Mouse (Mus musculus): ENCODE data around the gene Sco1. TPM values are rescaled to one million over a fixed set of nuclear protein-coding genes. Genes with fewer than 3 reads are reported as not detected.
A peak's percentile ranks its signal among the peaks of the same experiment; 100 is the strongest.
"Not testable (repeated sequence)": the region's sequence is repeated elsewhere in the genome, so short reads cannot be mapped to it uniquely, and the experiment has no call there.

Gene Sco1
- total RNA-seq, 2 experiments from 2014 or later, result 9.9 to 12.0 TPM

- DNase-seq, result no peak
- intact Hi-C loops (cut with DNase I), result no loop called here
Observed at GRCm38 (mm10) chr11:67082793-67083192, 30.3 kb downstream of the Sco1 start.

DNA sequence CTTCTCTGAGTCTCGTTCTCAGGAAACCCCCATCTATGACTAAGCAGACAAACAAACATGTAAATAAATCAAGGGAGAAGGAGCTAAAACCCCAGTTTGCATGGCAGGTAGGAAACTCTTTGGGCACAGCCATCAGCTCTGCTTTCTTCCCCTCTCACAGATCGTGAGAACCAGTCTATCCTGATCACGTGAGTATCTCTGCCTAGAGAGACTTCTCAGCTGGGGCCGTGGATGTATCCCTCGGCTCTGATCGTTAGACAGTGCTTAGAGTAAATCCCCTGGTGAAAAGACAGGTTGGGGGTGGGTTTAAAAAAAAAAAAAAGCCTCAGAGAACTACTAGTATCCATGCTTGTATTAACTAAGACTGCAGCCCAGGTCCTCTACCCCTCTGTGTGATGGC is 30.8 kb downstream of the Sco1 start:
- DNase-seq, result no peak
- intact Hi-C loops (cut with DNase I), result no loop called here

DNA sequence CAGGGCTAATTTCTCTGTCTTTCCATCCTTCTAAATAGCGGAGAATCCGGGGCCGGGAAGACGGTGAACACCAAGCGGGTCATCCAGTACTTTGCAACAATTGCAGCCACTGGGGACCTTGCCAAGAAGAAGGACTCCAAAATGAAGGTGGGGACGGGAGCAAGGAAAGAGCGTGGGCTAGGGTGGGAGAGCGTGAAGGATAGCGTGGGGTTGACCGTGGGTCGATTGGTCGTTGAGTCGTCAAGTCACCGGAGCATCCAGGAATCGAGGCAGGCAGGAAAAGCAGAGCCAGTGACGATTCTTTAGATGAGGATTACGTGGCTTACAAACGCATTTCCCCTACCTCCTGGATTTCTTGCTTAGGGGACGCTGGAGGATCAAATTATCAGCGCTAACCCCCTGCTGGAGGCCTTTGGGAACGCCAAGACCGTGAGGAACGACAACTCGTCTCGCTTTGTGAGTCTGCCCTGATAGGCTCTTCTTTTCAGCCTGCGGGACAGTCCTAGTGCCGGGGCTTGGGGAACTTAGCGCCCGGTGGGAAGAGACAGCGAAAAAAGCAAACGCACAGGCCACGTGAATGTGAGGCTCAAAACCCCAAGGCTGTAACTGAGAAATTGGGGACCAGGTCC is 31.4 kb downstream of the Sco1 start:
- DNase-seq, result no peak
- intact Hi-C loops (cut with DNase I), result loop anchor here (2.0 kb wide), 1 partner anchor 59 kb away; the partner anchor contains the start of gene Tmem220

- DNase-seq, result peak; percentile 78
- intact Hi-C loops (cut with DNase I), result loop anchor here (2.0 to 5.0 kb wide), 2 partner anchors 61 to 178 kb away; partner anchors contain the start of gene Tmem220
Observed at GRCm38 (mm10) chr11:67085489-67085888, 33.0 kb downstream of the Sco1 start.

DNA sequence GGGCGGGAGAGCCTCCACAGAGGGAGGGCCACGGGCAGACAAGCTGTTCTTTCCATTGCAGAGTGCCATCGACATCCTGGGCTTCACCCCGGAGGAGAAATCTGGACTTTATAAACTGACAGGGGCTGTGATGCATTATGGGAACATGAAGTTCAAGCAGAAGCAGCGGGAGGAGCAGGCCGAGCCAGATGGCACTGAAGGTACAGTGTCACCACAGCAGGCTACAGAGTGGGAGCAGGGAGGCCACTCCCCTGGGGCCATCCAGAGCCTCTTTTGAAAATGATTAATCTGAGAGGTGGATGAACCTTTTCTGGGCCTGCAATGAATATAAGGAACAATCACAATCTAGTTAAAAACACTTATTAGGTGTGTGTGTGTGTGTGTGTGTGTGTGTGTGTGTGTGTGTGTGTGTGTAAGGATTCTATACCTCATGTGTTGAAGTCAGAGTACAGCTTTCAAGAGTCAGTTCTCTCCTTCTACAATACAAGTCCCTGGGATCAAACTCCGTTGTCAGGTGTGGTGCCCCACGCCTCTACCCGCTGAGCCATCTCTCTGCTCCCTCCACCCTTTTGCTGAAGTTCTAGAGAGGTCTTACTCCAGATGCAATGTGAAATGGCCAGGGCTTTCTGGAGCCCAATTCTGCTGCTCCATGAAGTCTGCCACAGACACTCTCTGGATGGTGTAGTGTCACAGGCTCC is 34.1 kb downstream of the Sco1 start:
- no peak for DNase-seq
- intact Hi-C loops (cut with DNase I), result loop anchor here (5.0 kb wide), 1 partner anchor 179 kb away; no protein-coding TSS in a partner anchor

DNA sequence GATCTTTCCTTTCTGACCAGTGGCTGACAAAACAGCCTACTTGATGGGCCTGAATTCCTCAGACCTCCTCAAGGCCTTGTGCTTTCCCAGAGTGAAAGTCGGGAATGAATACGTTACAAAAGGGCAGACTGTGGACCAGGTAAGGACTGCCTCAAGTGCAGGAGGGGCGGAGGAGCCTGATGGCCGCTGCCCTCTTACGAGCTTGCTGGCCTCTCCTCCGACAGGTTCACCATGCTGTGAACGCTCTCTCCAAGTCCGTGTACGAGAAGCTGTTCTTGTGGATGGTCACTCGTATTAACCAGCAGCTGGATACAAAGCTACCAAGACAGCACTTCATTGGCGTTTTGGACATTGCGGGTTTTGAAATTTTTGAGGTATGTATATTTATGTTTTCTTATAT is 34.8 kb downstream of the Sco1 start:
- DNase-seq, result no peak
- intact Hi-C loops (cut with DNase I), result loop anchor here (5.0 kb wide), 1 partner anchor 180 kb away; no protein-coding TSS in a partner anchor

DNA sequence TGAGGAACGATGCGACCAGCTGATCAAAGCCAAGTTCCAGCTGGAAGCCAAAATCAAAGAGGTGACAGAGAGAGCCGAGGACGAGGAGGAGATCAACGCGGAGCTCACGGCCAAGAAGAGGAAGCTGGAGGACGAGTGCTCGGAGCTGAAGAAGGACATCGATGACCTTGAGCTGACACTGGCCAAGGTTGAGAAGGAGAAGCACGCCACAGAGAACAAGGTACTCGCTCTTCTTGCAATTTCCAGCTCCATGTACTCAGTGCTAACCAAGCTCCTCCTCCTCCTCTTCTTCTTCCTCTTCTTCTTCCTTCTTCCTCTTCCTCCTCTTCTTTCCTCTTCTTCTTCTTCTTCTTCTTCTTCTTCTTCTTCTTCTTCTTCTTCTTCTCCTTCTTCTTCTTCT is 39.9 kb downstream of the Sco1 start:
- intact Hi-C loops (cut with DNase I); DNase-seq: not testable (repeated sequence)

- intact Hi-C loops (cut with DNase I), result no loop called here
- DNase-seq, result no peak
Observed at GRCm38 (mm10) chr11:67093201-67093600, 40.7 kb downstream of the Sco1 start.

GRCm38 (mm10) chr11:67093652-67094051 is 41.2 kb downstream of the Sco1 start:
- DNase-seq, result no peak
- intact Hi-C loops (cut with DNase I), result no loop called here

- no peak for DNase-seq
- intact Hi-C loops (cut with DNase I), result no loop called here
Observed at GRCm38 (mm10) chr11:67094470-67094869, 42.0 kb downstream of the Sco1 start.

DNA sequence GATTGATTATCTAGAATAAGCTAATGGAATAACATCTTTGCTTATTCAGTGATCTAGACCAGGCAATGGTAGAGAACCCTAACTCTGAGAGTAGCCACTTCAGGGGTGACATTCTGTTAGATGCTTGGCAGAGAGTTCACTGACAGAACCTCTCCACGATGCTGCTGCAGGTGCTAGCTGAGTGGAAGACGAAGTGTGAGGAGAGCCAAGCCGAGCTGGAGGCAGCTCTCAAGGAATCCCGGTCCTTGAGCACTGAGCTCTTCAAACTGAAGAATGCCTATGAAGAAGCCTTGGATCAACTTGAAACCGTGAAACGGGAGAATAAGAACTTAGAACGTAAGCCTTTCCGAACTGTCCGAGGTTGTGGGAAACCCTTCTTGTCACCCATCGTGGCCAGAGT is 45.2 kb downstream of the Sco1 start:
- DNase-seq, result no peak
- intact Hi-C loops (cut with DNase I), result no loop called here

DNA sequence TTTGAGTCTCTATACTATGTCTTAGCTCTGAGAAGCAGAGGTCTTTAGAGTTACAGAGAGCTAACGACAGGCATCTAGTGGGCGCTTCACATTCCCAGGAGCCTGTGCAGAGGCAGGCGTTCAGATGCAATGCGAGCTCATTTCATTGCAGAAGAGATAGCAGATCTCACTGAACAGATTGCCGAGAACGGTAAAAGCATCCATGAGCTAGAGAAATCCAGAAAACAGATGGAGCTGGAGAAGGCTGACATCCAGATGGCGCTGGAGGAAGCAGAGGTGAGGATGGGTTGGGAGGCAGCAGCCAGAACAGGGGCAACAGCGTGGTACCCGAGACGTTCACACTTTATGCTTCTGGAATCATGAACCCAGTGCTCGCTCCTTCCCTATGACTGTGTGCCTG is 46.0 kb downstream of the Sco1 start:
- intact Hi-C loops (cut with DNase I), result no loop called here

GRCm38 (mm10) chr11:67099241-67099640 is 46.8 kb downstream of the Sco1 start:
- DNase-seq, result no peak
- intact Hi-C loops (cut with DNase I), result no loop called here

More for the DNA sequence above, 46.0 kb downstream of the Sco1 start:
- DNase-seq, result no peak

- DNase-seq, result no peak
- intact Hi-C loops (cut with DNase I), result no loop called here
Observed at GRCm38 (mm10) chr11:67100169-67100568, 47.7 kb downstream of the Sco1 start.

- intact Hi-C loops (cut with DNase I), result no loop called here
- DNase-seq, result peak; percentile 53
Observed at GRCm38 (mm10) chr11:67101713-67102112, 49.2 kb downstream of the Sco1 start.

DNA sequence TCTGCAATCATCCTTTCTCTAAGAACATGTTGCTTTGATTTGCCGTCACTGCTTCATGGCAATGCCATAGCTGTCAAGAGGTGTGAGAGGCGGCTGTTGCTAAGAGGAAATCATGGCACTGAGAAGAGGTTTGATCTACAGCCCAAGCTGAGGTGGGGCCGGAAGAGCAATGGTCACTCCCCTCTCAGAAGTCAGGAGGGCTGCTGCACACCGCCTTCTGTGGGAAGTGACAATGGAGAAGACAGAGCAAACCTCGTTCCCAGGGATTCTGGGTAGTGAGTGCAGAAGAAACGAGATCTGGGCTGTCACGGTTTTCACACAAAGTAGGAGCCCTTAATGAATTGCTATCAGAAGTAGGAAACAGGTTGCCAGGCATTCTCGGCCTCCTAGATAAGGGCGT is 50.8 kb downstream of the Sco1 start:
- DNase-seq, result no peak
- intact Hi-C loops (cut with DNase I), result no loop called here

DNA sequence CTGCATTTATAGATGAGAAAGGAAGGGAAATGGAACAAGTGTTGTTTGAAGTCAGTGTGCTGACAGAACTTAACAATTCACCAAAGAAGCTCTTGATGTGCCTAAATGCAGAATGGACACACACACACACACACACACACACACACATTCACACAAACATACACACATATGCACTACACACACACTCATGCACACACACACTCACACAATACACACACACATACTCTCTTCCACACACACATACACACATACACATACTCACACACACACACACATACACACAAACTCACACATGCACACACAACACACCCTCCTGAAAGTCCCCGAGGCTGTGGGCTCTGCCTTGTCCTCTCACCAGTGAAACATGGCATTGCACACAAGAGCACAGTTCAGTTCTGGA is 51.8 kb downstream of the Sco1 start:
- DNase-seq, result no peak
- intact Hi-C loops (cut with DNase I), result no loop called here

GRCm38 (mm10) chr11:67104714-67105113 is 52.2 kb downstream of the Sco1 start:
- intact Hi-C loops (cut with DNase I), result no loop called here
- DNase-seq, result no peak

DNA sequence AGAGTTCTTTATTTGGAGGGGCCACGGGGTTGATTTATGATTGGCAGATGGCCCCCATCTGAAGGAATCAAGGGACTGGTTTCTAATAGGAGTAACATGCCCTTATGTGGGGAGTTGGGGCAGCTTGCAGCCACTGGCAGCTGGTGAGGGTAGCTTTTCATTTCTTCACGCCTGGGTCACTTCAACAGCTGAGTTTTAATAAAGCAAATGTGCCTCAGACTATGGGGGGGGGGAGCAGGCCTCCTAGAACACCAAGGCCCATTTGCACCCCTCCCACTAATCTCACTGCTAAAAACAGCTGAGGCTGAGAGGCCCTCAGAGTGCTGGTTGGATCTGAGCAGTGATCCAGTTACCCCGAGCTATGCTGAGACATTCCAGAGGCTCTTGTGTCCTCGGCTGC is 53.2 kb downstream of the Sco1 start:
- peak; percentile 28 for DNase-seq
- intact Hi-C loops (cut with DNase I), result no loop called here

DNA sequence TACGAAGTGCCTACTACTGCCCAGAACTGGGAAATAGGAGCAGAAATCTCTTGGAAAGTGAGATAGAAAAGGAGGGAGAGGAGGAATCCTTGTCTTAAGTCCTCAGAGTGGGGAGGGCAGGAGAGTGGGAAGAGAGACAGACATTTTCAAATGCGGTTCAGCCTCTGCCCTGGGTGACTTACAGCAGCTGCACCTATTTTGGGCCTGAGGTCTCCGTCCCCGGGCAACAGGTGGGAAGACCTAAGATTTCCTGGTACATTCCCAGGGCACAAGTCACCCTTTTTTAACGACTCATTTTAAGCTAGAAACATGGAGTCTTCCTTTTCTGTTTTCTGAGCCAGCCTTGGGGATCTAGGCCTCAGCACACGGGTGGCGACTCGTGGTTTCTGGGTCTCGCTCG is 54.5 kb downstream of the Sco1 start:
- no peak for DNase-seq

GRCm38 (mm10) chr11:67110168-67110948 is 57.9 kb downstream of the Sco1 start:
- DNase-seq, result peak; percentile 87
- intact Hi-C loops (cut with DNase I), result loop anchor here (5.0 kb wide), 4 partner anchors 122 to 567 kb away; partner anchors contain the start of gene Gas7

More for the DNA sequence above, 54.5 kb downstream of the Sco1 start:
- intact Hi-C loops (cut with DNase I), result no loop called here
